Comparison of ENCODE assay signal across 9 mouse cellular contexts in the genomic region with DNA sequence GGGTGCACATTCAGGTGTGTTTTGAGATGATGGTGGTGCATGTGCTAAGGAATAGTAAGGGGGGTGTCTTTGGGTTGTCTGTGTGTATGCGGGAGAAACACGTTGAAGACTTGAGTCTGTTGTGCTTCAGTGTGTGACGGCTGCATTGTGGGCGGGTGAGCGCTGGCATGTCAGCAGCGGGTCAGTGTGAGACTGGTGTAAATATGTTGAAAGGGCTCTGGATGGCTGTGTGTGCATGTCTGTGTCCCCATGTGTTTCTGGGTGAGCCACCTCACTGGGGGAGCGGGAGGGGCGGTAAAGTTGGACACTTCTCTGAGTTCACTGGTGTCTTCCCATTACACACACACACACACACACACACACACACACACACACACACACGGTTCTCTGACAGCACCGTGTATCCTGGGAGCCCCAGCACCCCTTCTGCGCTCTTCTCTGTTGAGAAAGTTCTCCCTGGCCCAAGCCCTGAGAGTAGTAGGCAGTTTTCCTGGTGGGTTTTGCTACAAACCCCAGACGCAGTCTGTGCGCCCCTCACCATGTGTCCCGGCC. TPM values are rescaled to one million over a fixed set of nuclear protein-coding genes. Genes with fewer than 3 reads are reported as not detected.
A peak's percentile ranks its signal among the peaks of the same experiment; 100 is the strongest.
DNase-seq lines count a peak whose midpoint lies in the region; ATAC-seq lines count a peak whose summit lies in the region.
"Had no signal": no experiment of that assay in that cellular context is flagged by ENCODE, and none has a peak within 500 bp of the region (broad histone marks: within the 10 kb centered on the region; RNA-seq: fewer than 3 reads in every experiment).

No protein-coding gene starts in this region.

- peaks cover 26% of the 10 kb centered on the region for H3K4me1 ChIP-seq in kidney, embryonic 14.5 days (ENCODE audit: control insufficient read depth, insufficient read depth, low read length)

- WGBS in kidney, embryonic 14.5 days: 1% methylated on average over 14 of the region's 14 CpGs

- peak overlapping the region; percentile 79 for H3K4me3 ChIP-seq in kidney, embryonic 14.5 days (ENCODE audit: low read length)

- no peaks in the 10 kb centered on the region for H3K36me3 ChIP-seq in kidney, embryonic 14.5 days (ENCODE audit: control insufficient read depth, insufficient read depth, low read length)

- no peaks in the 10 kb centered on the region for H3K27me3 ChIP-seq in kidney, embryonic 14.5 days (ENCODE audit: control insufficient read depth, insufficient read depth, low read length)
- H3K27me3 ChIP-seq: Patski had no signal

- H3K9ac ChIP-seq in kidney, embryonic 14.5 days (ENCODE audit: low read depth, low read length): peak overlapping the region; percentile 89

- peak overlapping the region; percentile 98; the same call in 1 of the 2 replicates for H3K27ac ChIP-seq in kidney, embryonic 14.5 days (ENCODE audit: low read depth, low read length)

- ATAC-seq in kidney, embryonic 14.5 days (ENCODE audit: low FRiP score, low TSS enrichment): no peak
- ATAC-seq: Patski had no signal

- peak overlapping the region; percentile 98 for H3K4me2 ChIP-seq in kidney, embryonic 14.5 days (replicated peaks; ENCODE audit: low read depth, low read length)

- peak; percentile 33 for DNase-seq in adrenal gland, postnatal 10 days
- DNase-seq in adrenal gland, postnatal 4 days (ENCODE audit: low spot score in 2 of 2): no peak
- peak; percentile 59 for DNase-seq in 3134 (ENCODE audit: extremely low read depth, insufficient read length, low spot score)
- DNase-seq in c-Kit-positive CD71-positive TER-119-negative erythroid progenitor cells, embryonic 14.5 days (ENCODE audit: low read depth): peak; percentile 40
- DNase-seq in heart, adult 8-10 months (ENCODE audit: low spot score): peak; percentile 44
- peak; percentile 59 to 64 for DNase-seq in lung, postnatal 4 days
- DNase-seq in spleen, postnatal 4 days (ENCODE audit: low spot score in 2 of 2): peak; percentile 34 to 72

- no peaks in the 10 kb centered on the region for H3K9me3 ChIP-seq in kidney, embryonic 14.5 days (ENCODE audit: control insufficient read depth, low read length)

RNA-seq across cellular contexts. Expression of gene Bbc3, which starts 3.3 kb away (rescaled TPM):
- total RNA-seq in adrenal gland, postnatal 10 days (2021): 10 to 100 TPM in 1 of 2 experiments, 1 to 10 TPM in 1; 7.9 to 13.9 TPM
- 1 to 10 TPM; 9.6 to 9.9 TPM for total RNA-seq in adrenal gland, postnatal 4 days (2021)
- 1 to 10 TPM; 2.8 to 5.1 (median 4.4) TPM for total RNA-seq in heart, adult 8-10 months (2022)
- polyA plus RNA-seq in kidney, embryonic 14.5 days (2014; fragmentation: Nextera tagmentation; extraction: Ambion mirVana): 8.6 and 13.8 TPM in 2 replicates

RNA-seq across cellular contexts. Expression of gene Ccdc9, which starts 24.9 kb away (rescaled TPM):
- total RNA-seq in adrenal gland, postnatal 10 days (2021): 10 to 100 TPM; 54.7 to 67.5 TPM
- total RNA-seq in adrenal gland, postnatal 4 days (2021): 100 to 1,000 TPM; 103 to 116 TPM
- total RNA-seq in heart, adult 8-10 months (2022): 10 to 100 TPM; 33.2 to 48.1 (median 38.1) TPM
- 24.6 and 28.3 TPM in 2 replicates for polyA plus RNA-seq in kidney, embryonic 14.5 days (2014; fragmentation: Nextera tagmentation; extraction: Ambion mirVana)

RNA-seq across cellular contexts. Expression of gene Inafm1, which starts 38.1 kb away (rescaled TPM):
- 10 to 100 TPM; 20.4 to 24.2 TPM for total RNA-seq in adrenal gland, postnatal 10 days (2021)
- total RNA-seq in adrenal gland, postnatal 4 days (2021): 10 to 100 TPM; 35.6 to 41.5 TPM
- 10 to 100 TPM; 12.3 to 18.1 (median 14.4) TPM for total RNA-seq in heart, adult 8-10 months (2022)
- polyA plus RNA-seq in kidney, embryonic 14.5 days (2014; fragmentation: Nextera tagmentation; extraction: Ambion mirVana): 19.3 and 19.8 TPM in 2 replicates

RNA-seq across cellular contexts. Expression of gene C5ar1, which starts 52.2 kb away (rescaled TPM):
- 1 to 10 TPM; 2.7 to 3.9 TPM for total RNA-seq in adrenal gland, postnatal 10 days (2021)
- 1 to 10 TPM; 4.8 to 6.2 TPM for total RNA-seq in adrenal gland, postnatal 4 days (2021)
- total RNA-seq in heart, adult 8-10 months (2022): 1 to 10 TPM; 4.1 to 5.5 (median 5.1) TPM
- 1.2 and 1.8 TPM in 2 replicates for polyA plus RNA-seq in kidney, embryonic 14.5 days (2014; fragmentation: Nextera tagmentation; extraction: Ambion mirVana)
- polyA plus RNA-seq: Patski had no signal

Comparison
In these comparisons a context has a peak if more than half of its experiments do, and no peak if none do; other contexts are left out.
1. DNase-seq: peak in adrenal gland, postnatal 10 days (single experiment), 3134 (single experiment), c-Kit-positive CD71-positive TER-119-negative erythroid progenitor cells, embryonic 14.5 days (single experiment), heart, adult 8-10 months (single experiment), lung, postnatal 4 days (2 of 2) and spleen, postnatal 4 days (2 of 2); none in adrenal gland, postnatal 4 days (0 of 2).